ENCODE assay signal across 28 mouse cellular contexts in the genomic region with DNA sequence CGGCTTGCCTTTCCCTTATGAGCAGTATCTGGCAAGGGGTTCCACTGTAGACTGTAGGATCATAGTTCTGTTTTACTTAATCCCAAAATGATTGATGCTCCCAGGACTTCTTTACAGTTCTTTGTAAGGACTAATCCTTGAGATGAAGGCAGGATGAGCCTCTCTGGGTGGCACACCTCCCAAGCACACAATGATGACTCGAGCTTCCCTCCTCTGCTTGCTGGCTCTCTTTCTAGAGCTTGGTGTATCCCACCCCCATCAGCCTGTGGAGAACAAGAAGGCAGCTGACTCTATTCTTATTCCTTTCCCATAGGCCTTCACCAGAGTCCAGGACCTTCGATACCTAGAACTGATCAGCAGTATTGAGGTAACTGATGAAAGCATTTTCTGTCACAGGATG. TPM values are rescaled to one million over a fixed set of nuclear protein-coding genes. Genes with fewer than 3 reads are reported as not detected.
A peak's percentile ranks its signal among the peaks of the same experiment; 100 is the strongest.
DNase-seq lines count a peak whose midpoint lies in the region; ATAC-seq and TF ChIP-seq lines count a peak whose summit lies in the region.
"Had no signal": no experiment of that assay in that cellular context is flagged by ENCODE, and none has a peak within 500 bp of the region (broad histone marks: within the 10 kb centered on the region; RNA-seq: fewer than 3 reads in every experiment).

No protein-coding gene starts in this region.

- TF ChIP-seq CTCF in kidney, adult 2 months (conservative IDR thresholded peaks at IDR 0.05; ENCODE audit: insufficient read depth, insufficient read length, low read depth, low read length), result no peak

- no peaks in the 10 kb centered on the region; the same call in 1 of the 2 replicates for H3K36me3 ChIP-seq in kidney, adult 2 months (ENCODE audit: control insufficient read depth, insufficient read depth, low read length)
- no peaks in the 10 kb centered on the region for H3K36me3 ChIP-seq in midbrain, embryonic 11.5 days (ENCODE audit: control insufficient read depth, insufficient read depth, low read length)
- peaks cover 46% of the 10 kb centered on the region for H3K36me3 ChIP-seq in midbrain, embryonic 10.5 days

- no peaks in the 10 kb centered on the region for H3K27me3 ChIP-seq in kidney, adult 2 months (replicated peaks; ENCODE audit: control insufficient read depth, insufficient read depth, low read length)
- H3K27me3 ChIP-seq in midbrain, embryonic 11.5 days (ENCODE audit: control insufficient read depth, insufficient read depth, low read length), result no peaks in the 10 kb centered on the region
- H3K27me3 ChIP-seq in midbrain, embryonic 10.5 days (ENCODE audit: low read depth, poor library complexity, severe bottlenecking), result no peaks in the 10 kb centered on the region
- H3K27me3 ChIP-seq: forebrain, embryonic 15.5 days; heart, embryonic 12.5 days; hindbrain, embryonic 13.5 days; midbrain, embryonic 13.5 days had no signal

- ATAC-seq in frontal cortex, adult (ENCODE audit: low TSS enrichment), result peak; percentile 39; the same call in 1 of the 2 replicates
- no peak for ATAC-seq in midbrain, embryonic 11.5 days (ENCODE audit: low FRiP score)
- ATAC-seq: CD4-positive, CD25-positive, alpha-beta regulatory T cell, adult 4 months; forebrain, embryonic 15.5 days; inflammation-experienced regulatory T-cells, adult 6 months; liver, postnatal 0 days had no signal

- no peaks in the 10 kb centered on the region for H3K4me1 ChIP-seq in kidney, adult 2 months (ENCODE audit: control insufficient read depth, insufficient read depth, low read length)
- H3K4me1 ChIP-seq in midbrain, embryonic 11.5 days (ENCODE audit: control insufficient read depth, insufficient read depth, low read length), result no peaks in the 10 kb centered on the region
- peaks cover 7% of the 10 kb centered on the region; the same call in 1 of the 2 replicates for H3K4me1 ChIP-seq in midbrain, embryonic 10.5 days

- H3K4me3 ChIP-seq in kidney, adult 2 months (ENCODE audit: insufficient read depth, low read depth, low read length), result no peak overlapping the region
- no peak overlapping the region for H3K4me3 ChIP-seq in midbrain, embryonic 11.5 days (ENCODE audit: low read depth, low read length)
- no peak overlapping the region for H3K4me3 ChIP-seq in midbrain, embryonic 10.5 days
- H3K4me3 ChIP-seq: forebrain, embryonic 15.5 days; heart, embryonic 12.5 days; hindbrain, embryonic 13.5 days; midbrain, embryonic 13.5 days had no signal

- H3K27ac ChIP-seq in kidney, adult 2 months (ENCODE audit: insufficient read depth, low read depth, low read length), result peak overlapping the region; percentile 86
- no peak overlapping the region for H3K27ac ChIP-seq in midbrain, embryonic 11.5 days (ENCODE audit: low read depth, low read length)
- no peak overlapping the region; the same call in 1 of the 2 replicates for H3K27ac ChIP-seq in midbrain, embryonic 10.5 days (replicated peaks)
- H3K27ac ChIP-seq: forebrain, embryonic 15.5 days; hindbrain, embryonic 13.5 days; midbrain, embryonic 13.5 days had no signal

- TF ChIP-seq POLR2A in kidney, adult 2 months (IDR thresholded peaks at IDR 0.05; ENCODE audit: low read depth, low read length), result no peak

- no peaks in the 10 kb centered on the region for H3K9me3 ChIP-seq in midbrain, embryonic 11.5 days (ENCODE audit: control insufficient read depth, low read length)
- no peaks in the 10 kb centered on the region for H3K9me3 ChIP-seq in midbrain, embryonic 10.5 days (replicated peaks)
- H3K9me3 ChIP-seq: forebrain, embryonic 15.5 days; heart, embryonic 12.5 days; hindbrain, embryonic 13.5 days; midbrain, embryonic 13.5 days had no signal

- no peak overlapping the region for H3K9ac ChIP-seq in midbrain, embryonic 11.5 days (ENCODE audit: low read length)
- H3K9ac ChIP-seq: forebrain, embryonic 15.5 days; heart, embryonic 12.5 days; liver, postnatal 0 days had no signal

- 71% methylated on average over 3 of the region's 3 CpGs for WGBS in kidney, adult 2 months
- 78% methylated on average over 3 of the region's 3 CpGs for WGBS in midbrain, embryonic 11.5 days
- WGBS in midbrain, embryonic 10.5 days, result 81% methylated on average over 3 of the region's 3 CpGs

- no peak overlapping the region for H3K4me2 ChIP-seq in midbrain, embryonic 11.5 days
- H3K4me2 ChIP-seq: forebrain, embryonic 15.5 days; heart, embryonic 12.5 days; hindbrain, embryonic 13.5 days; liver, embryonic 11.5 days; midbrain, embryonic 13.5 days had no signal

- no peak for DNase-seq in frontal cortex, postnatal 14 days (ENCODE audit: low spot score in 2 of 2)
- no peak for DNase-seq in kidney, adult 2 months
- no peak for DNase-seq in kidney, postnatal 36 days
- peak; percentile 75 for DNase-seq in midbrain, embryonic 11.5 days (ENCODE audit: low spot score, missing footprints)
- no peak for DNase-seq in midbrain, embryonic 10.5 days (ENCODE audit: low spot score)
- peak; percentile 79 for DNase-seq in brain, adult 2 months (ENCODE audit: low read depth, low spot score)
- no peak for DNase-seq in adrenal gland, adult (ENCODE audit: inconsistent age in 2 of 2, low spot score in 1 of 2)
- DNase-seq: cerebellum, adult 8-10 months; cerebellum, postnatal 36 days; gastrocnemius, postnatal 25 days; heart, postnatal 14 days; kidney, adult 9 months; kidney, postnatal 25 days; left cerebral cortex, postnatal 4 days; liver, postnatal 0 days; lung, postnatal 10 days; right cerebral cortex, postnatal 4 days; thymus, adult 18-20 months; thymus, postnatal 36 days had no signal

RNA-seq across cellular contexts. Expression of a gene that starts 29.0 kb away (rescaled TPM):
- polyA plus RNA-seq in kidney, adult 2 months (2012; rRNA removed), result 0.66 and 0.96 TPM in 2 replicates
- polyA plus RNA-seq in midbrain, embryonic 11.5 days (2014; fragmentation: Nextera tagmentation; extraction: Ambion mirVana), result 0.08 TPM in 1 of 2 replicates, not detected in the other
- polyA plus RNA-seq in midbrain, embryonic 10.5 days (2016; fragmentation: Nextera tagmentation; extraction: Ambion mirVana), result 0.17 and 0.20 TPM in 2 replicates
- polyA plus RNA-seq: CD4-positive, CD25-positive, alpha-beta regulatory T cell, adult 4 months; liver, embryonic 11.5 days; liver, postnatal 0 days had no signal

RNA-seq across cellular contexts. Expression of a gene that starts 42.2 kb away (rescaled TPM):
- not detected in 2 replicates for polyA plus RNA-seq in kidney, adult 2 months (2012; rRNA removed)
- polyA plus RNA-seq in midbrain, embryonic 11.5 days (2014; fragmentation: Nextera tagmentation; extraction: Ambion mirVana), result not detected in 2 replicates
- polyA plus RNA-seq in midbrain, embryonic 10.5 days (2016; fragmentation: Nextera tagmentation; extraction: Ambion mirVana), result not detected in 2 replicates
- polyA plus RNA-seq: CD4-positive, CD25-positive, alpha-beta regulatory T cell, adult 4 months; forebrain, embryonic 15.5 days; heart, embryonic 12.5 days; hindbrain, embryonic 13.5 days; inflammation-experienced regulatory T-cells, adult 6 months; liver, embryonic 11.5 days; liver, postnatal 0 days; midbrain, embryonic 13.5 days; stomach, embryonic 14.5 days had no signal

RNA-seq across cellular contexts. Expression of a gene that starts 49.3 kb away (rescaled TPM):
- polyA plus RNA-seq in kidney, adult 2 months (2012; rRNA removed), result 29.2 and 33.1 TPM in 2 replicates
- 25.6 and 25.9 TPM in 2 replicates for polyA plus RNA-seq in midbrain, embryonic 11.5 days (2014; fragmentation: Nextera tagmentation; extraction: Ambion mirVana)
- polyA plus RNA-seq in midbrain, embryonic 10.5 days (2016; fragmentation: Nextera tagmentation; extraction: Ambion mirVana), result 26.8 and 29.6 TPM in 2 replicates

RNA-seq across cellular contexts. Expression of a gene that starts 49.4 kb away (rescaled TPM):
- polyA plus RNA-seq in kidney, adult 2 months (2012; rRNA removed), result 1.6 and 1.9 TPM in 2 replicates
- polyA plus RNA-seq in midbrain, embryonic 11.5 days (2014; fragmentation: Nextera tagmentation; extraction: Ambion mirVana), result 19.6 and 24.7 TPM in 2 replicates
- polyA plus RNA-seq in midbrain, embryonic 10.5 days (2016; fragmentation: Nextera tagmentation; extraction: Ambion mirVana), result 29.6 and 32.3 TPM in 2 replicates

Comparison
In these comparisons a context has a peak if more than half of its experiments do, and no peak if none do; other contexts are left out.
1. DNase-seq: peak in midbrain, embryonic 11.5 days (single experiment) and brain, adult 2 months (single experiment); none in frontal cortex, postnatal 14 days (0 of 2), kidney, adult 2 months (single experiment), kidney, postnatal 36 days (0 of 2), midbrain, embryonic 10.5 days (single experiment) and adrenal gland, adult (0 of 2).